Comparison of ENCODE assay signal across 18 mouse cellular contexts in genomic region chr1:149858734-149859133, GRCm38 (mm10).
DNase-seq lines count a peak whose midpoint lies in the region; ATAC-seq and TF ChIP-seq lines count a peak whose summit lies in the region.
"Had no signal": no experiment of that assay in that cellular context is flagged by ENCODE, and none has a peak within 500 bp of the region (broad histone marks: within the 10 kb centered on the region; RNA-seq: fewer than 3 reads in every experiment).

No protein-coding gene starts in this region.

- no peak for ATAC-seq in stomach, postnatal 0 days (ENCODE audit: low FRiP score, low TSS enrichment)
- ATAC-seq: forebrain, embryonic 13.5 days had no signal

- no peak for DNase-seq in heart, adult 2 months
- no peak for DNase-seq in heart, adult 8-10 months (ENCODE audit: low spot score)
- DNase-seq in lung, postnatal 36 days: peak; percentile 8
- DNase-seq in lung, postnatal 10 days: no peak
- DNase-seq in R1 (ENCODE audit: low read depth, low spot score): peak; percentile 32
- DNase-seq in stomach, postnatal 0 days (ENCODE audit: low spot score): no peak
- no peak for DNase-seq in gastrocnemius, postnatal 25 days
- no peak for DNase-seq in thymus, postnatal 0 days (ENCODE audit: low spot score)
- DNase-seq: adrenal gland, postnatal 25 days; cerebellum, postnatal 10 days; kidney, adult 2 months; right cerebral cortex, postnatal 4 days; thymus, adult 2 months had no signal

- no peak for TF ChIP-seq POLR2A in heart, adult 2 months (IDR thresholded peaks at IDR 0.05; ENCODE audit: insufficient read depth, low read depth, low read length)

- no peaks in the 10 kb centered on the region; the same call in 1 of the 2 replicates for H3K4me1 ChIP-seq in heart, adult 2 months (ENCODE audit: control insufficient read depth, insufficient read depth, low read length)
- H3K4me1 ChIP-seq in stomach, postnatal 0 days (replicated peaks; ENCODE audit: control insufficient read depth, insufficient read depth): no peaks in the 10 kb centered on the region
- H3K4me1 ChIP-seq: forebrain, embryonic 13.5 days; hindbrain, embryonic 13.5 days; neural tube, embryonic 12.5 days had no signal

- H3K36me3 ChIP-seq in heart, adult 2 months (ENCODE audit: control insufficient read depth, insufficient read depth, low read length): no peaks in the 10 kb centered on the region
- H3K36me3 ChIP-seq in stomach, postnatal 0 days (ENCODE audit: control insufficient read depth, insufficient read depth, low read length): no peaks in the 10 kb centered on the region; the same call in 1 of the 2 replicates
- H3K36me3 ChIP-seq: embryonic facial prominence, embryonic 15.5 days; hindbrain, embryonic 13.5 days; neural tube, embryonic 12.5 days had no signal

- intact Hi-C loops in heart, adult 2 months (cut with DNase I): no loop called here

- H3K27me3 ChIP-seq in heart, adult 2 months (ENCODE audit: control insufficient read depth, insufficient read depth, low read length): no peaks in the 10 kb centered on the region
- no peaks in the 10 kb centered on the region for H3K27me3 ChIP-seq in stomach, postnatal 0 days (ENCODE audit: control insufficient read depth, insufficient read depth, low read length)
- H3K27me3 ChIP-seq: embryonic facial prominence, embryonic 15.5 days; forebrain, embryonic 13.5 days; hindbrain, embryonic 13.5 days; neural tube, embryonic 12.5 days had no signal

- H3K79me2 ChIP-seq in heart, adult 2 months (replicated peaks; ENCODE audit: control insufficient read depth, insufficient read depth, low read length): no peaks in the 10 kb centered on the region

- peak; percentile 34 for TF ChIP-seq CTCF in heart, adult 2 months (IDR thresholded peaks at IDR 0.05)
- TF ChIP-seq CTCF in stomach, postnatal 0 days (IDR thresholded peaks at IDR 0.05; ENCODE audit: low read depth): peak; percentile 57

- H3K4me3 ChIP-seq in heart, adult 2 months: no peak overlapping the region
- no peak overlapping the region for H3K4me3 ChIP-seq in stomach, postnatal 0 days (ENCODE audit: low read depth, low read length)
- H3K4me3 ChIP-seq: embryonic facial prominence, embryonic 15.5 days; forebrain, embryonic 13.5 days; hindbrain, embryonic 13.5 days; neural tube, embryonic 12.5 days had no signal

- WGBS in heart, adult 2 months: 76% methylated on average over 5 of the region's 5 CpGs
- 80% methylated on average over 5 of the region's 5 CpGs for whole genome bisulfite sequencing in stomach, postnatal 0 days

- TF ChIP-seq EP300 in heart, adult 2 months (IDR thresholded peaks at IDR 0.05; ENCODE audit: insufficient read depth, low read depth, low read length): no peak
- no peak for TF ChIP-seq EP300 in stomach, postnatal 0 days (optimal IDR thresholded peaks at IDR 0.05)

- no peak overlapping the region for H3K9ac ChIP-seq in heart, adult 2 months (ENCODE audit: low read depth, low read length)
- no peak overlapping the region for H3K9ac ChIP-seq in stomach, postnatal 0 days (ENCODE audit: low read length)
- H3K9ac ChIP-seq: embryonic facial prominence, embryonic 15.5 days; forebrain, embryonic 13.5 days; hindbrain, embryonic 13.5 days; lung, embryonic 14.5 days; neural tube, embryonic 12.5 days had no signal

- no peak overlapping the region for H3K27ac ChIP-seq in heart, adult 2 months
- H3K27ac ChIP-seq in stomach, postnatal 0 days (replicated peaks): no peak overlapping the region
- H3K27ac ChIP-seq: embryonic facial prominence, embryonic 15.5 days; forebrain, embryonic 13.5 days; hindbrain, embryonic 13.5 days; neural tube, embryonic 12.5 days had no signal

- no peak overlapping the region for H3K4me2 ChIP-seq in stomach, postnatal 0 days (replicated peaks; ENCODE audit: low read depth)
- H3K4me2 ChIP-seq: embryonic facial prominence, embryonic 15.5 days; forebrain, embryonic 13.5 days; hindbrain, embryonic 13.5 days; lung, embryonic 14.5 days; neural tube, embryonic 12.5 days had no signal

- no peaks in the 10 kb centered on the region for H3K9me3 ChIP-seq in stomach, postnatal 0 days (ENCODE audit: control insufficient read depth, low read length)
- H3K9me3 ChIP-seq: embryonic facial prominence, embryonic 15.5 days; forebrain, embryonic 13.5 days; hindbrain, embryonic 13.5 days; neural tube, embryonic 12.5 days had no signal

Comparison
In these comparisons a context has a peak if more than half of its experiments do, and no peak if none do; other contexts are left out.
1. DNase-seq: peak in lung, postnatal 36 days (single experiment) and R1 (single experiment); none in heart, adult 2 months (0 of 2), heart, adult 8-10 months (single experiment), lung, postnatal 10 days (single experiment), stomach, postnatal 0 days (single experiment), gastrocnemius, postnatal 25 days (single experiment) and thymus, postnatal 0 days (single experiment).